Comparison of ENCODE assay signal across 8 mouse cellular contexts in genomic region chr11:96861446-96861845, GRCm38 (mm10). TPM values are rescaled to one million over a fixed set of nuclear protein-coding genes. Genes with fewer than 3 reads are reported as not detected.
A peak's percentile ranks its signal among the peaks of the same experiment; 100 is the strongest.
DNase-seq lines count a peak whose midpoint lies in the region; ATAC-seq lines count a peak whose summit lies in the region.

No protein-coding gene starts in this region.

- H3K36me3 ChIP-seq in embryonic facial prominence, embryonic 15.5 days, result 0 out of 2 replicates have a peak, but pooled peaks cover 12% of the 10 kb centered on the region
- H3K36me3 ChIP-seq in heart, embryonic 14.5 days (ENCODE audit: control insufficient read depth, insufficient read depth, low read length), result peaks cover 13% of the 10 kb centered on the region
- H3K36me3 ChIP-seq in megakaryocyte, embryonic 14.5 days (replicated peaks; ENCODE audit: low read length), result no peaks in the 10 kb centered on the region

- ATAC-seq in embryonic facial prominence, embryonic 15.5 days (ENCODE audit: insufficient number of reproducible peaks, low FRiP score, low TSS enrichment, low read depth), result peak; percentile 64
- ATAC-seq in heart, embryonic 14.5 days (ENCODE audit: insufficient number of reproducible peaks, insufficient read depth, low FRiP score, low read depth), result peak; percentile 31; the same call in 1 of the 2 replicates

- peak overlapping the region; percentile 83 for H3K27ac ChIP-seq in embryonic facial prominence, embryonic 15.5 days (replicated peaks)
- peak overlapping the region; percentile 67 to 70 for H3K27ac ChIP-seq in heart, embryonic 14.5 days (replicated peaks in 1 of 2; ENCODE audit: control insufficient read depth in 1 of 2, insufficient read depth in 1 of 2, low read depth in 2 of 2, low read length in 2 of 2)

- peak overlapping the region; percentile 49 for H3K4me3 ChIP-seq in embryonic facial prominence, embryonic 15.5 days (replicated peaks)
- H3K4me3 ChIP-seq in heart, embryonic 14.5 days (ENCODE audit: control insufficient read depth in 1 of 2, insufficient read depth in 1 of 2, low read depth in 1 of 2, low read length in 2 of 2), result peak overlapping the region; percentile 45 to 52
- H3K4me3 ChIP-seq in megakaryocyte, embryonic 14.5 days (replicated peaks), result peak overlapping the region; percentile 91

- H3K9me3 ChIP-seq in embryonic facial prominence, embryonic 15.5 days (replicated peaks), result no peaks in the 10 kb centered on the region
- no peaks in the 10 kb centered on the region for H3K9me3 ChIP-seq in heart, embryonic 14.5 days (ENCODE audit: control insufficient read depth, low read length)
- no peaks in the 10 kb centered on the region for H3K9me3 ChIP-seq in megakaryocyte, embryonic 14.5 days

- H3K9ac ChIP-seq in embryonic facial prominence, embryonic 15.5 days, result no peak overlapping the region
- H3K9ac ChIP-seq in heart, embryonic 14.5 days (ENCODE audit: low read length), result peak overlapping the region; percentile 61

- H3K4me2 ChIP-seq in embryonic facial prominence, embryonic 15.5 days (replicated peaks), result peak overlapping the region; percentile 91
- H3K4me2 ChIP-seq in heart, embryonic 14.5 days (ENCODE audit: low read length), result peak overlapping the region; percentile 80

- peaks cover 32% of the 10 kb centered on the region for H3K4me1 ChIP-seq in embryonic facial prominence, embryonic 15.5 days
- H3K4me1 ChIP-seq in heart, embryonic 14.5 days (ENCODE audit: control insufficient read depth in 2 of 2, insufficient read depth in 2 of 2, low read length in 2 of 2), result peaks cover 12 to 23% of the 10 kb centered on the region in 2 experiments
- peaks cover 38% of the 10 kb centered on the region for H3K4me1 ChIP-seq in megakaryocyte, embryonic 14.5 days

- WGBS in embryonic facial prominence, embryonic 15.5 days, result under 1% methylated on average over 20 of the region's 20 CpGs
- 1% methylated on average over 20 of the region's 20 CpGs for whole genome bisulfite sequencing in heart, embryonic 14.5 days

- no peaks in the 10 kb centered on the region for H3K27me3 ChIP-seq in embryonic facial prominence, embryonic 15.5 days
- H3K27me3 ChIP-seq in heart, embryonic 14.5 days (ENCODE audit: control insufficient read depth, insufficient read depth, low read length), result no peaks in the 10 kb centered on the region; the same call in 1 of the 2 replicates
- H3K27me3 ChIP-seq in megakaryocyte, embryonic 14.5 days (replicated peaks), result peaks cover 34% of the 10 kb centered on the region

- peak; percentile 21 for DNase-seq in right cerebral cortex, postnatal 4 days
- no peak for DNase-seq in right cerebral cortex, adult 18-20 months
- DNase-seq in kidney, postnatal 25 days, result peak; percentile 64 to 69
- no peak for DNase-seq in B cell, adult 2 months
- DNase-seq in T-cell, adult 2 months (ENCODE audit: low spot score), result no peak

RNA-seq across cellular contexts. Expression of gene Copz2, which starts 11.8 kb away (rescaled TPM):
- polyA plus RNA-seq in embryonic facial prominence, embryonic 15.5 days (2015; fragmentation: Nextera tagmentation; extraction: Ambion mirVana), result 191 and 194 TPM in 2 replicates
- polyA plus RNA-seq in heart, embryonic 14.5 days (2014; fragmentation: Nextera tagmentation; extraction: Ambion mirVana), result 134 and 141 TPM in 2 replicates
- polyA plus RNA-seq in megakaryocyte, embryonic 14.5 days (2012; ENCODE audit: insufficient read depth, low replicate concordance), result 3.4 TPM in 1 of 2 replicates, not detected in the other

RNA-seq across cellular contexts. Expression of gene Nfe2l1, which starts 31.7 kb away (rescaled TPM):
- 71.7 and 76.0 TPM in 2 replicates for polyA plus RNA-seq in embryonic facial prominence, embryonic 15.5 days (2015; fragmentation: Nextera tagmentation; extraction: Ambion mirVana)
- 49.7 and 55.1 TPM in 2 replicates for polyA plus RNA-seq in heart, embryonic 14.5 days (2014; fragmentation: Nextera tagmentation; extraction: Ambion mirVana)
- 28.9 and 34.9 TPM in 2 replicates for polyA plus RNA-seq in megakaryocyte, embryonic 14.5 days (2012; ENCODE audit: insufficient read depth, low replicate concordance)

RNA-seq across cellular contexts. Expression of gene Cdk5rap3, which starts 54.9 kb away (rescaled TPM):
- 77.7 and 82.3 TPM in 2 replicates for polyA plus RNA-seq in embryonic facial prominence, embryonic 15.5 days (2015; fragmentation: Nextera tagmentation; extraction: Ambion mirVana)
- 44.7 and 50.9 TPM in 2 replicates for polyA plus RNA-seq in heart, embryonic 14.5 days (2014; fragmentation: Nextera tagmentation; extraction: Ambion mirVana)
- polyA plus RNA-seq in megakaryocyte, embryonic 14.5 days (2012; ENCODE audit: insufficient read depth, low replicate concordance), result 15.3 and 41.6 TPM in 2 replicates

Comparison
In these comparisons a context has a peak if more than half of its experiments do, and no peak if none do; other contexts are left out.
1. DNase-seq: peak in right cerebral cortex, postnatal 4 days (single experiment) and kidney, postnatal 25 days (2 of 2); none in right cerebral cortex, adult 18-20 months (single experiment), B cell, adult 2 months (0 of 2) and T-cell, adult 2 months (single experiment).
2. RNA of gene Copz2, which starts 11.8 kb away (polyA plus RNA-seq): 191 to 194 TPM in embryonic facial prominence, embryonic 15.5 days and 134 to 141 TPM in heart, embryonic 14.5 days; 3.4 TPM in megakaryocyte, embryonic 14.5 days; every median in the first group is over 10 times any median in the second.
3. Peak in every context shown above with its lines, with median percentiles within 50 percentile points of each other: H3K4me3 ChIP-seq.